Mouse (Mus musculus) embryo, embryonic 10.5 days (tissue): Measurements from ENCODE around the gene Myh7.
"Not testable (repeated sequence)": the region's sequence is repeated elsewhere in the genome, so short reads cannot be mapped to it uniquely, and the experiment has no call there.

ENCODE experiments used
- DNase-seq: peaks from one replicate; pipeline ENCODE4 v3.0.0-alpha.2; 2015; ENCODE audit warnings: low spot score

The Myh7 gene

DNA sequence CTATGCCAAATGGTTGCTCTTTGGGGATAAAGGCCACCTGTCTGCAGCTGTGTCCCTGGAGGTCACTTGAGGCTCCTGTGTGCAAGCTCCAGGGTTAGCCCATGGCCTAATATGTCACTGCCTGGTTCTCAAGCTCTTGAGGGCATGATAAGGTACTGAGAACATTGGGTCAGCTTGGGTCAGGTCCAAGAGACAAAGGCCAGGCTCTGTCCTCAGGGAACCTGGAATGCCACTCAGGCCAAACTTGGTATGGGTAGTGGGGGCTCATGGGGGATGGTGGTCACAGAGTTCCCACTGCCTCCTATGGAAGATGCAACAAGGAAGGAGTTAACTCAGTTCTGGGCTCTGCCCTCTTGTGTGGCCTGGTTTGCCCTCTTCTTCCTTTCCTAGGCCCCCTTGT, 26.1 kb downstream of the Myh7 start:
- no peak for DNase-seq

DNA sequence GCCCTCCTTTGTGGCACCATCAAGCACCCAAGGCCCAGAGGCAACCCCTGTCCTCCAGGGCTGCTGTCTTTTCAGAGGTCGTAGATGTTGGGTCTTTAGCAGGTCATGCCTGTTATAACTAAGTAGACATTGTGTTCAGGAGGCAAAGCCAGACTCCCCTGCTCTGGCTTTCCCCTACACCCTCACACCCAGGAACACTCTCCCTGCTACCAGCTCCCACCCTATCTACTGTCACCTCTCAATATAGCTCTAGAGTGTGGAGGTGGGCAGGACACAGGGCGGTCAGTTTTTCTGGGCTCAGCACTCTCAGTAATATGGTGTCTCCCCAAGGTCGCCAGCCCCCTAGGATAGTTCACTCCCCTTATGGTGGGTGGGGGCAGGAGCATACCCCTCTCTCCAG, 26.6 kb downstream of the Myh7 start:
- DNase-seq: no peak

DNA sequence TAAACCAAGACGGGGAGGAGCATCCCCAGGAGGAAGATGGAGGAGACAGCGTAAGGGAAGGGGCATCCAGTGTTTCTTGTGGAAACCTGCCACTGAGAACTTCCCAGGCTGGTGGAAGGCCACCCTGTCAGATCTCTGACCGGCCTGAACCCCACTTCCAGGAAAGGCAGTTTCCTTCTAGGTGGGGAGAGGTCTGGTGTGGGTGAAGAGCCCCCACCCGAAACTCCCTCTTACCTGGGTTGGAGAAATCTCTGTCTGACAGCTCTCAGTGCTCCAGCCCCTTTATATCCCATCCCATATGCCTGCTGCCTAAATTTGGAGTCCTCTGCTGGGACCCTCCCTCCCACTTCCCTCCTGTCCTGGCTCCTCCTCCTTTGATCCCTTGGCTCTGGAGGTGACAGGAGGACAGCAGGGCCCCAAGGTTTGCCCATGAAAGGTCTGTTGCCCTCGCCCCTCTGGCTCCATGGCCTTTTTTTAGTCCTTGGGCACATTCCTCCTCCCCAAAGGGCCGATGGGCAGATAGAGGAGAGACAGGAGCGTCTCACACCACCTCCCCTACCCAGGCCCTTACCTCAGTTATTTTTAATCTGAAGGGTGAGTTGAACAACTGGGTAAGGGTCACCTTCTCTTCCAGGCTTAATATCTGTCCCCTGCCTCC, 28.0 kb downstream of the Myh7 start, which contains the start of gene Myh6:
TSS of gene Myh6 (minus strand) at position 608 of the 658 bp plus-strand sequence.
- DNase-seq: no peak

DNA sequence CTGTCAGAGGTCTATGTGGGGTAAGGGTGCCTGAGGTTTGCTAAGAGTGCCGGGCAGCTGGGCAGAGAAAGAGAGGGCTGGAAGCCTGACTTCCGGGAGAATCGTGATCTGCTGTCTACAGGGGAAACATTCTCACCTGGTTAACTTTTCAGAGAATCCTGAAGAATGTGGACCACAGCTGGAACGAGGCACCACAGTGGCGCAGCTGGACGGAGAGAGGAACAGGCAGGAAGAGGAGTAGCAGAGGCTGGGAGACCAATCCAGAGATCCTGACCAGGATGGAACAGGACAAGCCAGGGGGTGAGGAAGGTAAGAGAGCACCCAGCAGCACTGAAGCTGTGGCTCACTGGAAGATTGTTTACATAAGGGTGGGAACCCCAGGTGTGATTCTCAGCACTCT, 28.8 kb downstream of the Myh7 start:
- DNase-seq: no peak

DNA sequence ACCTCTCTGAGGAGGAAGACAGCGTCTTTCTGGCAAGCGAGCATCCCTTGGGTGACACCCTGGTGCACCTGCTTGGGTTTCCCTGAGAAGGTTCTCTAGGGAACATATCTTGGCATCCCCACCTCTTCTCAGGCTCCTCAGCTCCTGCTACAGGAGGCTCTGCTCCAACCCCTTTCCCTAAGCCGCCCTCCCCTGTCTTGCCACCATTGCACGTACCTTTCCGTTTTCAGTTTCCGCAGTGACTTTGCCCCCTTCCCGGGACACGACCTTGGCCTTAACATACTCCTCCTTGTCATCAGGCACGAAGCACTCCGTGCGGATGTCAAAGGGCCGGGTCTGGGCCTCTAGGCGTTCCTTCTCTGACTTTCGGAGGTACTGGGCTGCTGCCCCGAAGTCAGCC, 29.4 kb downstream of the Myh7 start:
- no peak for DNase-seq

DNA sequence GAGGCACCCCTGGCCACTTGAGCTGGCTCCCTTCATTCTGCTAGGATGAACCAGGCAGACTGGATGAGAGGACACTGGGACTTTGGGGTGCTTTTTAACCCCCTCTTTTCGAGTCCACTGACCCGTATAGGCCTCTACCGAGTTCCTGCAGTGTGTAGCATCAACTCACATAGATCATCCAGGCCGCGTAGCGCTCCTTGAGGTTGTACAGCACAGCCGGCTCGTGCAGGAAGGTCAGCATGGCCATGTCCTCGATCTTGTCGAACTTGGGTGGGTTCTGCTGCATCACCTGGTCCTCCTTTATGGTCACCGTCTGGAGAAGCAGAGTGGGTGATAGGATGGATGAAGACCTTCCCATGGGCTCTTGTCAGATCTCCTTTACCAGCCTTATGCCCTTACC, 30.7 kb downstream of the Myh7 start:
- no peak for DNase-seq

DNA sequence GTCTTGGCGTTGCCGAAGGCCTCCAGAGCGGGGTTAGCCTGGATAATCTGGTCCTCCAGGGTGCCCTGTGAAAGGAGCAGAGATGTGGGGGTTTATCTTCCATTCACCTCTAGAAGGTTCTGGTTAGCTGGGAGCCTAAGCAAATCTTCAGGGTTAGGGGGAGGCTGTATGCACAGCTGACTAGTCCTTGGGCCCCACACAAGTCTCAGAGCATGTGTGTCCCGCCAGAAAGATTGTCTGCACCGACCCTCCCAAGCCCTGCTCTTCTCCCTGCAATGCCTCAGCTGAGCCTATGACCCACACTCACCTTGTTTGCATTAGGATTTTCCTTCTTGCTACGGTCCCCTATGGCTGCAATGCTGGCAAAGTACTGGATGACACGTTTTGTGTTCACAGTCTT, 31.7 kb downstream of the Myh7 start:
- DNase-seq: no peak

DNA sequence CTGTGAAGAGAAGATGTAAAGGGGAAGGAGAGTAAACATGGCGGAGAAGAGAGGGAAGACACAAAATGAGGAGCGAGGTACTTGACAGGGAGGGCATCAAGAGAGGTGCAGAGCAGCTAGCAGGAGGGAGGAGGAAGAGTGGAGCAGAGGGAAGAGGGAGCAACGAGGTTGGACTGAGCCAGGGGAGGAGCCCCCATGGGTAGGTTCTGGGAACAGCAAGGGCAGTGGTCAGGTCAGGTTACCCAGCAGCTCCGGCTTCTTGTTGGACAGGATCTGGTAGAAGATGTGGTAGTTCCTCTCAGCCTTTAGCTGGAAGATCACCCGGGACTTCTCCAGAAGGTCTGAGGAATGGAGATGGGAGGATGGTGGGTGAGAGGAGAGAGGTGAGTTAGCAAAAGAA, 32.9 kb downstream of the Myh7 start:
- DNase-seq: no peak

DNA sequence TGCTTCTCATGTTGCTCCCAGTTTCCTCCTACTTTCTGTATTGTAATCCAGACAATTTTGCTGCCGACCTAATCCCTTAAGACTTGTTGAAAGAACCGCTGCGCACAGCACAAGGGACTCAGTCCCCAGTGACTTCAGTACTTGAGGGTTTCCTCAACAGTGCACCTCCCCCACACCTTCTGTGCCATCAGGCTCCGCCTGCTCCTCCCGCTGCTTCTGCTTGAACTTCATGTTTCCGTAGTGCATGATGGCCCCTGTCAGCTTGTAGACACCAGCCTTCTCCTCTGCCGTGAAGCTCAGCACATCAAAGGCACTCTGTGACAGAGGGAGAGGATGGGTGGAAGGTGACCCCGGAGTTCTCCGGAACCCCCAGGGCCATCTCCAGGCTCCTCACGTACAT, 33.7 kb downstream of the Myh7 start:
- no peak for DNase-seq

DNA sequence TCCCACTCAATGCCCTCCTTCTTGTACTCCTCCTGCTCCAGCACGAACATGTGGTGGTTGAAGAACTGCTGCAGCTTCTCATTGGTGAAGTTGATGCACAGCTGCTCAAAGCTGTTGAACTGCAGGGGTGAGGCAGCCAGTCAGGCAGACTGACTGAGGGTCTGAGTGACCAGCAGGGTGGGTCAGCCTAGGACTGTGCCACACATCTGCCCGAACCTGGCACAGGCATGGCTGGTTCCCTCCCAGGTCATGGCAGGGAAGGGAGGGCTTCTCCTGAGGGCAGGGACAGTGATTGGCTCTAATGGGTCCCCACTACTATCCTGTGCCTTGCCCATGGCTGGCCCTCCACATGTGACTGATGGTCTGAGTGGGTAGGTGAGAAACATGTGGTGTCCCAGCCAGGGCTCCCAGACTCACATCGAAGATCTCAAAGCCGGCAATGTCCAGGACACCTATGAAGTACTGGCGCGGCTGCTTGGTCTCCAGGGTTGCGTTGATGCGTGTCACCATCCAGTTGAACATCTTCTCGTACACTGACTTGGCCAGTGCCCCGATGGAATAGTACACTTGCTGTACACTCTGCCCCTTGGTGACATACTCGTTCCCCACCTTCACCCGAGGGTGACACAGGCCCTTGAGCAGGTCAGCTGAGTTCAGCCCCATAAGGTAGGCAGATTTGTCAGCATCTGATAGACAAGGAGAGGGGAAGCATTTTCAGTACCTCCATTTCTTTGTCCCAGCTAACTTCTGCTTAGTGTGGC, 34.4 kb downstream of the Myh7 start:
- not testable (repeated sequence) for DNase-seq

DNA sequence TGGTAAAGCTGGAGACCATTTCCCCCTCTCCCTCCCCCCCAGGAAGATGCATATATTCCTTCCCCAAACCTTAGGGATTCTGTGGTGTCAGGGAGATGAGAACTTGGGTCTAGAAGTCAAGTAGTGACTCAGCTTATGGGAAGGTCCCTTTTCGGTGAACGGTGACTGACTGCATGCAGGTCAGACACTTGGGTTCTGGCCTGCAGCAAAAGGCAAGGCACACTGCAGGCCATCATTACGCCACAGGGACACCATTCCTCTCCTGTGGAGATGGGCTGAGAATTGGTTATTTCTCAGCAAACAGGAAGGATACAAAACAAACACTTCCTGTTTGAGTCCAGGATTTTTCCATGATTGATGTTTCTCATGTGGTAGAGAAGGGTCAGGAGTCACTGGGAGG, 35.2 kb downstream of the Myh7 start:
- DNase-seq: no peak

DNA sequence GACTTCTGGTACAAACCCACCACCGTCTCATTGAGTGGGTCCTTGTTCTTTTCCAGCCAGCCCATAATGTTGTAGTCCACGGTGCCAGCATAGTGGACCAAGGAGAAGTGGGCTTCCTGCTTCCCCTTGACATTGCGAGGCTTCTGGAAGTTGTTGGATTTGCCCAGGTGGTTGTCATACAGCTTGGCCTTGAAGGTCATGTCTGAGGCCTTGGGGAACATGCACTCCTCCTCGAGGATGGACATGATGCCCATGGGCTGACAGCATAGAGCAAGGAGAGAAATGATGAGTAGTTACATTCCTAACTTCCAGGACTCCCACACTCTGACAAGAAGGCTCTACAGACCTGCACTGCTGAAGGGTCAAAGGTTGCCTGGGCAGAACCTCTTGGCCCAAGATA, 35.9 kb downstream of the Myh7 start:
- DNase-seq: no peak

DNA sequence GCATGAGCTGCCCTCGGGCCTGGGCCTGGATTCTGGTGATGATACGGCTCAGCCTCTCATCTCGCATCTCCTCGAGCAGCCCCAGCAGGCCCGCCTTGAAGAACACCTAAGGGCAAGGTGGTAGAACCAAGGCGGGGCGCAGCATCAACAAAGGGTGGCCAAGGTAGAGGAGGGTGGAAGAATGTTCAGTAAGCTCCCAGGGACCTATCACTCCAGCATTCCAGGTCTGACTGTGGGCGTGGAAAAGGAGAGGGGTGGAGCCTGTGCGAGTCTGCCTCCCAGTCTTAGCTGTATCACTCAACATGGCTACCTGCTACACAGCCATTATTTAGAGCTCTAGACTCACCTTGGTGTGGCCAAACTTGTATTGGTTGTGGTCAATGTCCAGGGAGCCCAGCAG, 37.9 kb downstream of the Myh7 start:
- no peak for DNase-seq

DNA sequence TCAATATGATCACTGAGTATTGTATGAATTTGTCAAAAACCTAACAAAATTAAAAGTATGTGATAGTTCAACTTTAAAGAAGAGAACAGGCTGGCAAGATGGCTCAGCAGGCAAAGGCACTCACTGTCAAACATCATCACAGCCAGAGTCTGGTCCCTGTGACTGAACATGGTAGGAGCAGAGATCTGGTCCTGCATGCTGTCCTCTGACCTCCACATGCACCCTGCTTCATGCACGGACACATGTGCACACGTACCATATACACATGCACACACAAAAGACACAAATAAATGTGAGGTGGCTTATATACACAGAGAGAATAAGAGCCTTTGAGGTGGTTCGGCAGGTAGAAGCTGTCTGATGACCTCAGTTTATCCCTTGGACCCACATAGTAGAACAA, 38.9 kb downstream of the Myh7 start:
- no peak for DNase-seq

DNA sequence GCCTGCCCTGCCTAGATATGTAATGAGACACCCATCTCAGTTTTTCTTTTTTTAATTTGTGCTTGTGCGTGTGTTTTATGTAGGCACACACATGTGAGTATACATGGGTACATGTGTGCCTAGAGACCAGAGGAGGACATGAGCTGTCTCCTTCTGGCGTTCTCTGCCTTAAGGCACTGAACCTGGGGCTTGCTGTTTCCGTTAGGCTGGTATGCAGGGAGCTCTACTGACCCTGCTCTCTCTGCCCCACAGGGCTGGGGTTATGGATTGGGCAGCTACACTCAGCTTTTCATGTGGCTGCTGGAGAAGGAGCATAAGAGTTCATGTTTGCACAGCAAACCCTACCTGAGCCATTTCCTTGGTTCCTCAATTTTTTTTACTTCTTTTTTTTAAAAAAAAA, 40.0 kb downstream of the Myh7 start:
- no peak for DNase-seq

DNA sequence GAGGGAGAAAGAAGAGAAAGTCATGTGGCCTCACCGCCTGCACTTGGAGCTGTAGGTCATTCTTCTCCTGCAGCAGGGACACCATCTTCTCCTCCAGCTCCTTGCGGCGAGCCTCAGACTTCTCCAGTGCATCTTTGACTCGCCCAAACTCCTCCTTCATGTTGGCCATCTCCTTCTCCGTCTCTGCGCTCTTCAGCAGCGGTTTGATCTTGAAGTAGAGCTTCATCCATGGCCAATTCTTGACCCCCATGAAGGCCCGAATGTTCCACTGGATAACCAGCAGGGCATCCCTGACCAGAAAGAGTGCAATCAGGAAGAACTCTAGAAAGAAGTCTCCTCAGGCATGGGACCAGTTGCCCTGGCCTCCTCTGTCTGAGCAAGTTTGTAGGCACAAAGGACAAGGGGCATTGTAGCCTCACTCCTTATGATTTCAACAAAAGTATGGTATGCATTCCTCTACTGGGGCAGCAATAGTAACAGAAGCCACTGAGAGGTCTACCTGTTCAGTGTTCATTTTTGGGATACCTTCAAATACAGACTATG, 40.7 kb downstream of the Myh7 start:
- DNase-seq: no peak

DNA sequence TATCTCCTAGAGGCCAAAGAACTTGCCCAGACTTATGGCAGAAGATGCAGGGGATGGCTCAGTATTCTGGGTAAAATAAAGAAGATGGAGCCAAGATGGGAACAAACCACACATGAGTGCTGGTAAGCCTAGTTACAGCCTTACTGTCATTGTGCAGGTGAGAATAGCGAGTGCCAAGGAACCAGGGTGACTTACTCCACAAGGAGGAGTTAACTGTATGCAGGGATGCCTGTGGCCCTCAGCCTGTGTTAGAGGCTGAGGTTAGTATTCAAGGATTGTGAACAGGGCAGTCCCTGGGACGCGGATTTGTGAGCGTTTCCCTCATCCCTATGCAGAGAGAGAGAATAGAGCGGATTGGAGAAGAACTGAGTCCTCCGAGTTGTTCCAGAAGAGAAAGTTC, 42.8 kb downstream of the Myh7 start:
- DNase-seq: no peak

DNA sequence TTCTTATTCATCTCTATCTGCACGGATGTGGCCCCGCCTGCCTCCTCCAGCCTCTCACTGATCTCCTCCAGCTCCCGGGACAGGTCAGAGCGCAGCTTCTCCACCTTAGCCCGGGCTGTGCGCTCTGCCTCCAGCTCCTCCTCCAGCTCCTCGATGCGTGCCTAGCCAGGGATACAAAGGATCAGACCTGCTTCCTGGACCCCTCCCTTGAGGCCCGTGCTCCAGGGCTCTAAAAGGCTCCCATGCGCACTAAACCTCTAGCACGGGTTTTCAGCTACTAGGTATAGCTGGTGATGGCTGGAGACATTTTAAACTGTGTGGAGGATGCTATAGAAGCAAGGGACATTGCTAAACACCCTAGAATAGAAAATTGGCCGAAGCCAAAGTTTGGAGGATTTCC, 43.9 kb downstream of the Myh7 start:
- no peak for DNase-seq

DNA sequence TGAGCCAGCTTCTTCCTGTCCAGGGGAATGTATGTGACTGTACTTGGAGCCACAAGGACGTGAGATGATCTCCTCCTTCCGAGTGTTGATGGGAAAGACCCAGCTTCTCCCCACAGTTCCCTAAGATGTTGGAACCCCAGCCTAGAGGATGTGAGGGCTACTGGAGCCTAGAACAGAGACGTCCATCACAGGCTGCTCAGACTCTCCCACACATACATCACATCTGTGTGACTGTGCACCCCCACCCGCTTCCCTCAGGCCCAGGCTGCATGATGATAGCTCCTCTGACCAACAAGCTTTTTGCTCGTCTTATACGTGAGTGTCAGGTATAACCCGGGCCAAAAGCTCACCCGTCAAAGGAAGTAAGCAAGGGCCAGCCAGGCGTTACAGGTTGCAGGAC, 45.6 kb downstream of the Myh7 start:
- no peak for DNase-seq

DNA sequence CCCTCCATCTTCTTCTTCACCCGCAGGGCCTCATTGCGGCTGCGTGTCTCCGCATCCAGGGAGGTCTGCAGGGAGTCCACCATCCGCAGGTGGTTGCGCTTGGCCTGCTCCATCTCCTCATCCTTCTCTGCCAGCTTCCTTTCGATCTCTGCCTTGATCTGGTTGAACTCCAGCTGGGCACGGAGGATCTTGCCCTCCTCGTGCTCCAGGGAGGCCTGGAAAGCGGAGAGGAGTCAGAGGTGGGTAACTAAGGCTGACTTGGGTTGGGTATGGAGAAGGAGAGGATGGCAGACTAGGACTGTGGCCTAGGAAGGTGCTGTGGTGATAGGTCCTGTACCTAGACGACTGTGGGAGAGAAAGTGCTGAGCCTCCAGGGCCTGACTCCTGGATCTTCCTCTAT, 47.4 kb downstream of the Myh7 start:
- not testable (repeated sequence) for DNase-seq

DNA sequence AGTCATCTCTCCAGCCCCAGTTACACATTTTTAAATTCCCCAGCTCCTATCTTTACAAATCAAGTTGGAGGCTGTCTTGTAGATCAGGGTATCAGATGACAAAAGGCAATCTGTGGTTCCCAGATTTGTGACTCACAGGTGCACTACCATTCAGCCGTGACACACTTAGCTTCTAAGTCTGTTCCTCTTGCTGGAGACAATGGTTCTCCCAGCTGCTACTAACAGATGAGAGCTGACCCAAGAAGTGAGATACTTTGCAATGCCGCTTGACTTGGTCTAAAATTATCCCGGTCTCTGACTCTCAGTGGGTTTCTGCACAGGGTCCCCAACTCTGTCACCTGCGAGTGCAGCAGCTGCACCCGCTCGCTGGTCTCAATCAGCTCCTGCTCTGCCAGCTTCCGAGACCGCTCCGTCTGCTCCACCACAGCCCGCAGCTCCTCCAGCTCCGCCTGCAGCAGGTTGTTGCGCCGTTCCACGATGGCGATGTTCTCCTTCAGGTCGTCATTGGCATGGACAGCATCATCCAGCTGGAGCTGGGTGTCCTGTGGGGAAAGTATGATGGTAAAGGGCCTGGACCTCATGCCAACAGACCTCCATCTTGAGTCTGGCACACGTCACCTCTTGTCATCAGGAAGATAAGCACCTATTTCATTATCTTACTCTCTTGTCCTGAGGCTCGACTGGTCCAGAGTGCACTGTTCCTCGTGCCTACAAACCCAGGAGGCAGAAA, 48.3 kb downstream of the Myh7 start:
- DNase-seq: no peak

DNA sequence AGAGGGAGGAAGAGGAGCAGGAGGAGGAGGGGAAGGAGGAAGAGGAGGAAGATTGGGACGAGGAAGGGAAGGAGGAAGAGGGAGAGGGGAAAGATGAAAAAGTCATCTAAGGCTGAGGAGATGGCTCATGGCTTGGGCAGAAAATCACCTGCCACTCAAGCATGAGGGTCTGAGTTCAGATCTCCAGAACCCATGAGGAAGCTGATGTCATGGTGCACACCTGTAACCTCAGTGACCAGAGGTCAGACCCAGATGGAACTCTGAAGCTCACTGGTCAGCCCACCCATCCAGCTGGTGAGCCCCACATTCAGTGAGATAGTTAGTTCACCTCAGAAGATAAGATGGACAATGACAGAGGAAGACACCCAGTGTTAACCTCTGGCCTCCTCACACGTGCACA, 49.5 kb downstream of the Myh7 start:
- no peak for DNase-seq

DNA sequence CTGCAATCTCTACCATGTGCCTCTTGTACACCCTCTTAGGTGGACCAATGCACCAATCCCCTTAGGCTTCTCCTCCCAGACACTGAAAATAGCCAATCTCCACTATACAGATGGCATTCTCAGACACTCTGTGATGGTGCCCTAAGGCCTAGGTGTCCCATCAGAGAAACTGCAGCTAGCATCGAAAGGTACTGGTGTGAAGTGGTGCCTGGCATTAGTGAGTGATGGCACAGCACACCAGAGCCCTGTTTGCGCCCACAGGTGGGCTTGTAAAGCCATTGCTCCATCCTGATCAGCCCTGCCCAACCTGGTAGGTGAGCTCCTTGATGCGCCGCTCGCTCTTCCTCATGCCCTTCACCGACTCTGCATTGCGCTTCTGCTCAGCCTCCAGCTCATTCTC, 50.5 kb downstream of the Myh7 start:
- no peak for DNase-seq
